Mouse (Mus musculus): ENCODE results near the gene Ostf1. TPM values are rescaled to one million over a fixed set of nuclear protein-coding genes. Genes with fewer than 3 reads are reported as not detected.

Gene Ostf1
- total and polyA plus RNA-seq, 3 experiments = 88.0 to 322 (median 281) TPM

GRCm38 (mm10) chr19:18568828-18569430 is 62.7 kb downstream of the Ostf1 start:
- no peak overlapping the region for H3K4me3 ChIP-seq (ENCODE audit: low read depth, low read length)
- H3K4me1 ChIP-seq (ENCODE audit: insufficient read depth, low read depth, low read length) = no peaks in the 10 kb centered on the region
- TF ChIP-seq POLR2AphosphoS5 (IDR thresholded peaks at IDR 0.05; ENCODE audit: insufficient replicate concordance, low read depth, low read length) (no peak), CTCF (IDR thresholded peaks at IDR 0.05; ENCODE audit: low read depth, low read length) (no peak), GATA2 (IDR thresholded peaks at IDR 0.05; ENCODE audit: borderline replicate concordance, low read depth, low read length) (no peak), GATA1 (IDR thresholded peaks at IDR 0.05; ENCODE audit: borderline replicate concordance, low read length) (no peak), TAL1 (conservative IDR thresholded peaks at IDR 0.05; ENCODE audit: low read depth, low read length) (no peak)
- ATAC-seq (ENCODE audit: extremely low read depth, insufficient number of reproducible peaks, low FRiP score, poor library complexity, severe bottlenecking) = no peak
- peaks cover 10% of the 10 kb centered on the region for H3K27me3 ChIP-seq (ENCODE audit: insufficient read depth, low read length)
- no peaks in the 10 kb centered on the region for H3K9me3 ChIP-seq (replicated peaks)
- H3K36me3 ChIP-seq (replicated peaks) = no peaks in the 10 kb centered on the region
- DNase-seq (ENCODE audit: low spot score) = no peak

GRCm38 (mm10) chr19:18567936-18568827 is 63.4 kb downstream of the Ostf1 start:
- H3K9me3 ChIP-seq (replicated peaks) = no peaks in the 10 kb centered on the region
- no peaks in the 10 kb centered on the region for H3K36me3 ChIP-seq (replicated peaks)
- no peak for DNase-seq (ENCODE audit: low spot score)
- no peak overlapping the region for H3K4me3 ChIP-seq (ENCODE audit: low read depth, low read length)
- H3K4me1 ChIP-seq (ENCODE audit: insufficient read depth, low read depth, low read length) = no peaks in the 10 kb centered on the region
- no peak for ATAC-seq (ENCODE audit: extremely low read depth, insufficient number of reproducible peaks, low FRiP score, poor library complexity, severe bottlenecking)
- H3K27me3 ChIP-seq (ENCODE audit: insufficient read depth, low read length) = peaks cover 12% of the 10 kb centered on the region
- TF ChIP-seq GATA2 (IDR thresholded peaks at IDR 0.05; ENCODE audit: borderline replicate concordance, low read depth, low read length) (no peak), GATA1 (IDR thresholded peaks at IDR 0.05; ENCODE audit: borderline replicate concordance, low read length) (no peak), TAL1 (conservative IDR thresholded peaks at IDR 0.05; ENCODE audit: low read depth, low read length) (no peak), POLR2AphosphoS5 (IDR thresholded peaks at IDR 0.05; ENCODE audit: insufficient replicate concordance, low read depth, low read length) (no peak), CTCF (IDR thresholded peaks at IDR 0.05; ENCODE audit: low read depth, low read length) (no peak)

GRCm38 (mm10) chr19:18567501-18567900 is 64.1 kb downstream of the Ostf1 start:
- ATAC-seq (ENCODE audit: extremely low read depth, insufficient number of reproducible peaks, low FRiP score, poor library complexity, severe bottlenecking) (no peak), DNase-seq (ENCODE audit: low spot score) (no peak)
- Histone ChIP-seq H3K4me3 (ENCODE audit: low read depth, low read length) (no peak overlapping the region), H3K9me3 (replicated peaks) (no peaks in the 10 kb centered on the region), H3K36me3 (replicated peaks) (no peaks in the 10 kb centered on the region), H3K27me3 (ENCODE audit: insufficient read depth, low read length) (peaks cover 13% of the 10 kb centered on the region), H3K4me1 (ENCODE audit: insufficient read depth, low read depth, low read length) (no peaks in the 10 kb centered on the region)
- TF ChIP-seq POLR2AphosphoS5 (IDR thresholded peaks at IDR 0.05; ENCODE audit: insufficient replicate concordance, low read depth, low read length) (no peak), GATA1 (IDR thresholded peaks at IDR 0.05; ENCODE audit: borderline replicate concordance, low read length) (no peak), GATA2 (IDR thresholded peaks at IDR 0.05; ENCODE audit: borderline replicate concordance, low read depth, low read length) (no peak), CTCF (IDR thresholded peaks at IDR 0.05; ENCODE audit: low read depth, low read length) (no peak), TAL1 (conservative IDR thresholded peaks at IDR 0.05; ENCODE audit: low read depth, low read length) (no peak)

- Histone ChIP-seq H3K36me3 (replicated peaks) (no peaks in the 10 kb centered on the region), H3K4me3 (ENCODE audit: low read depth, low read length) (no peak overlapping the region), H3K4me1 (ENCODE audit: insufficient read depth, low read depth, low read length) (no peaks in the 10 kb centered on the region), H3K9me3 (replicated peaks) (no peaks in the 10 kb centered on the region), H3K27me3 (ENCODE audit: insufficient read depth, low read length) (peaks cover 14% of the 10 kb centered on the region)
- DNase-seq (ENCODE audit: low spot score) = no peak
- ATAC-seq (ENCODE audit: extremely low read depth, insufficient number of reproducible peaks, low FRiP score, poor library complexity, severe bottlenecking) = no peak
- no peak for TF ChIP-seq POLR2AphosphoS5 (IDR thresholded peaks at IDR 0.05; ENCODE audit: insufficient replicate concordance, low read depth, low read length)
- no peak for TF ChIP-seq GATA1 (IDR thresholded peaks at IDR 0.05; ENCODE audit: borderline replicate concordance, low read length)
- no peak for TF ChIP-seq GATA2 (IDR thresholded peaks at IDR 0.05; ENCODE audit: borderline replicate concordance, low read depth, low read length)
- no peak for TF ChIP-seq TAL1 (conservative IDR thresholded peaks at IDR 0.05; ENCODE audit: low read depth, low read length)
- TF ChIP-seq CTCF (IDR thresholded peaks at IDR 0.05; ENCODE audit: low read depth, low read length) = no peak
These were observed 73.9 kb downstream of the Ostf1 start for GRCm38 (mm10) chr19:18557708-18558107.

- Histone ChIP-seq H3K36me3 (replicated peaks) (no peaks in the 10 kb centered on the region), H3K4me3 (ENCODE audit: low read depth, low read length) (no peak overlapping the region), H3K4me1 (ENCODE audit: insufficient read depth, low read depth, low read length) (no peaks in the 10 kb centered on the region), H3K9me3 (replicated peaks) (no peaks in the 10 kb centered on the region), H3K27me3 (ENCODE audit: insufficient read depth, low read length) (peaks cover 9% of the 10 kb centered on the region; the same call in 1 of the 2 replicates)
- no peak for TF ChIP-seq POLR2AphosphoS5 (IDR thresholded peaks at IDR 0.05; ENCODE audit: insufficient replicate concordance, low read depth, low read length)
- TF ChIP-seq TAL1 (conservative IDR thresholded peaks at IDR 0.05; ENCODE audit: low read depth, low read length) = no peak
- DNase-seq (ENCODE audit: low spot score) (no peak), ATAC-seq (ENCODE audit: extremely low read depth, insufficient number of reproducible peaks, low FRiP score, poor library complexity, severe bottlenecking) (no peak)
These were observed 76.0 kb downstream of the Ostf1 start for GRCm38 (mm10) chr19:18555645-18556044.

- Histone ChIP-seq H3K4me3 (ENCODE audit: low read depth, low read length) (no peak overlapping the region), H3K9me3 (replicated peaks) (no peaks in the 10 kb centered on the region), H3K36me3 (replicated peaks) (no peaks in the 10 kb centered on the region), H3K27me3 (ENCODE audit: insufficient read depth, low read length) (peaks cover 3% of the 10 kb centered on the region; the same call in 1 of the 2 replicates), H3K4me1 (ENCODE audit: insufficient read depth, low read depth, low read length) (no peaks in the 10 kb centered on the region)
- no peak for DNase-seq (ENCODE audit: low spot score)
- no peak for TF ChIP-seq GATA2 (IDR thresholded peaks at IDR 0.05; ENCODE audit: borderline replicate concordance, low read depth, low read length)
- TF ChIP-seq TAL1 (conservative IDR thresholded peaks at IDR 0.05; ENCODE audit: low read depth, low read length) = no peak
- TF ChIP-seq POLR2AphosphoS5 (IDR thresholded peaks at IDR 0.05; ENCODE audit: insufficient replicate concordance, low read depth, low read length) = no peak
- no peak for TF ChIP-seq GATA1 (IDR thresholded peaks at IDR 0.05; ENCODE audit: borderline replicate concordance, low read length)
- TF ChIP-seq CTCF (IDR thresholded peaks at IDR 0.05; ENCODE audit: low read depth, low read length) = no peak
- no peak for ATAC-seq (ENCODE audit: extremely low read depth, insufficient number of reproducible peaks, low FRiP score, poor library complexity, severe bottlenecking)
These were observed 83.0 kb downstream of the Ostf1 start for GRCm38 (mm10) chr19:18548668-18549067.

Other genes starting within 250 kb of the Ostf1 start
- 45.7 and 51.4 TPM in 2 replicates for gene Nmrk1, start 127 bp upstream of the Ostf1 start, total RNA-seq (2014; fragmentation: Nextera tagmentation)
- gene Nmrk1, start 127 bp upstream of the Ostf1 start, total RNA-seq (2017) = 37.5 and 41.3 TPM in 2 replicates
- 2.2 and 3.6 TPM in 2 replicates for gene Nmrk1, start 127 bp upstream of the Ostf1 start, polyA plus RNA-seq (2012)
- 51.8 and 61.0 TPM in 2 replicates for gene Carnmt1, start 38.9 kb upstream of the Ostf1 start, total RNA-seq (2014; fragmentation: Nextera tagmentation)
- gene Carnmt1, start 38.9 kb upstream of the Ostf1 start, total RNA-seq (2017) = 90.5 and 94.5 TPM in 2 replicates
- 18.2 and 23.2 TPM in 2 replicates for gene Carnmt1, start 38.9 kb upstream of the Ostf1 start, polyA plus RNA-seq (2012)
- 24.3 and 25.2 TPM in 2 replicates for gene D030056L22Rik, start 81.4 kb upstream of the Ostf1 start, total RNA-seq (2014; fragmentation: Nextera tagmentation)
- 36.5 and 41.2 TPM in 2 replicates for gene D030056L22Rik, start 81.4 kb upstream of the Ostf1 start, total RNA-seq (2017)
- 19.5 and 27.4 TPM in 2 replicates for gene D030056L22Rik, start 81.4 kb upstream of the Ostf1 start, polyA plus RNA-seq (2012)
- not detected in 2 replicates for gene Trpm6, start 118.2 kb upstream of the Ostf1 start, total RNA-seq (2014; fragmentation: Nextera tagmentation)
- 0.05 and 0.23 TPM in 2 replicates for gene Trpm6, start 118.2 kb upstream of the Ostf1 start, total RNA-seq (2017)
- gene Trpm6, start 118.2 kb upstream of the Ostf1 start, polyA plus RNA-seq (2012) = not detected in 2 replicates